Mouse (Mus musculus) cerebellum, postnatal 4 days (tissue): ENCODE measurements at regions not wholly inside any gene's neighbourhood (a gene's known extent, or its start where the extent isn't known, plus 50 kb on each side); places are given as distances from the start of the nearest gene placed in this dataset.

Source experiments
- DNase-seq, 2 experiments: peaks; one replicate each; pipeline ENCODE4 v3.0.0; 2022; ENCODE audit warnings: low spot score in 2 of 2, mixed read lengths in 1 of 2

DNA sequence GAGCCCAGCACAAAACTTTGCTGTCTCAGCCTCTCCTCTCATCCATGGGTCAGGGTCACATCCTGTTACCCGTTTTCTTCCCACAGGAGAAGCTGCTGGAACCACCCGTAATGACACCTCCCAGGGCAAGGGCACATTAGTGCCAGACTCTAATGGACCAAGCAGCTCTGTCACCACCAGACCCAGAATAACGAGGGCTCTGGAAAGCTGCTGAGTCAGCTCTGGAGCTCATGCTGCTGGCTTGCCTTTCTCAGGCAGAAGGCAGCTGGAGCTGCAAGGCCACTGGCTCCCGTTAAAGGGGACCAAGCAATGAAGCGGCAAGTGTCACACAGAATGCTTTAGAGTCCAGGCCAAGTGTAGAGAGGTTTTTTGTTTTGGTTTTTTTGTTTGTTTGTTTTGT, 268.9 kb downstream of the Ptpru start:
- DNase-seq, result no peak

DNA sequence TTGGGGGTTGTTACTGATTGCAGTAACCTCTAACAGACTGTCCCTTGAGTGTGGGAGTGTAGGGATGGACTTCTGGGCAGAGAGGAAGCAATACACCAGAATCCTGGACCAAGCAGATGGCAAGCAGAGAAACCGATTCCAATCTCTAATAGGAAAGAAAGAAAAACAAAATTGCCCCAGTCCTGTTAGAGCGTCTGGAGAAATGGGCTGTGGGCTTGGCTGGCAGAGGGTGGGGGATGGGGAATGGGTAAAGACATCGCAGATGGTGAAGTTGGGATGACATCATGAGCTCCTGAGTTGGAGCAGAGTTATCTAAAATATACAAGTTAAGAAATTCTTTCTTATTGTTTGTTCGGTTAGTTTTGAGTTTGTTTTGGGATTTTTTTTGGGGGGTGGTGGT, 260.5 kb downstream of the Ptpru start:
- no peak for DNase-seq

DNA sequence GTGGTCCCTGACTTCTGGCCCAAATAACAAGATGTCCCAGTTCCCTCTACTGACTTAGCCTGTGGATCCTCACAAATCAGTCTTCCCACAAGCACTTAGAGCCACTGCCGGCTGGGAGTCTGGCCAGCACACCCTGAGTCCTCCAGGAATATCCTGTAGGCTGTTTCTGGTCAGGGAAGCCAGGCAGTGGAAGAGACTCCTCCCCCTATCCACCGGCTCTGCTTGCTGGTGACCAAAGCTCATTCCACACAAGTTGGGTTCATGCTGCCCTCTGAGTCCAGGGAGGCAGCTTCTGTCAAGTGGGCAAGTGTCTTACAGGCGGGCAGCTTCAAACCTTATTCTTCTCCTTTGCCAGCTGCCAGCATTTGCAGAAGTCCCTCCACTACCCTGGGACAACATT, 252.1 kb downstream of the Ptpru start:
- no peak for DNase-seq

DNA sequence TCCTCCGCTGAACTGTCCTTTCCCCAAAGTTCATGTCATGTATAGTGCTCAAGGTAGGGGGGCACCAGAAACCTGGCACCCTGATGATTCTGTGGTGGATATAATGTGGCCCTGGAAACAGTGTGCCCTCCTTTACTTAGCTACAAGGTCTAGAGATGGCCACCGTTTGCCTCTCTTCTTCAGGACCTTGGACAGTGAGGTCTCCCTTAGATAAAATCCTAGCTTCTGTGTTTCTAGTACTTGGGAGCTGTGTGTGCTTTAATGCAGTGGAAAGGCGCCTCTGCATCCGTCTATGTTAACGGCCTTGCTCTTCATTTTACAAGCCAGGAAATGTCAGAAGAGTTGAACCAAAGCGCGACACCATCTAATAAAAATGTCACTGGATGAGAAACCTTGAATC, 250.6 kb downstream of the Ptpru start:
- no peak for DNase-seq

- DNase-seq, result no peak
Observed at GRCm38 (mm10) chr4:131590136-131590535, 248.0 kb downstream of the Ptpru start.

DNA sequence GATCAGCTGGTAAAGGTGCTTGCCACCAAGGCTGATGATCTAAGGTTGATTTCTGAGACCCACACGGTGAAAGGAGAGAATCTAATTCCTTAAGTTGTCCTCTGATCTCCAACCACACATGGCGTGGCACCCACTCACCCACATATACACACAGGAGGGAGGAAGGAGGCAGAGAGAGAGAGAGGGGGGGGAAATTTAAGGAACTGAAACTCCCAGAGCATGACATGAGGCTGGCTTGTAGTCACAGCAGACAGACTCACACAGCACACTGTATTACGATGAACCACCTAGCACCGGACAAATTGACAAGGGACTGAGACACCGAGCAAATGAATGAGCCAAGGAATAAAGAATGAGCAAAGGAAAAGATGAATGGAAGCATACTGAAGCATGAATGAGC, 246.6 kb downstream of the Ptpru start:
- no peak for DNase-seq

DNA sequence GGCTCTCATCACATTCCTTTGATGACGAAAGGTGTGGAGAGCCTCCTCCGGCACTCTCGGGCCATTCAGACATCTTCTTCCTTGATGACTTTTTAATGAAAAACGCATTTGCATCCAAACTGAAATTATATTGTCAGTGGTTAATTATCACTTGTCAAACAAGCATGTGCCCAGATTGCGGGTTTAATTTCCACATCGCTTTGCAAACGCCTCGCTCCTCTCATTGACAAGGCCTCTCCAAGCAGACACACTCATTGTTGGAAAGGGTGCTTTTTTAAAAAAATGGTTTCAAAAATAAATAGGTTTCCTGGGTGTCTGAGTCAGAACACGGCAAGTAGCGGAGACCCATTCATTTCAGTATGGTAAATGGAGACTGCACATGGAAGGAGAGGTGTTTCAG, 240.1 kb downstream of the Ptpru start:
- DNase-seq, result no peak

GRCm38 (mm10) chr4:131614434-131614833, 223.7 kb downstream of the Ptpru start:
- DNase-seq, result no peak

- DNase-seq, result peak in 1 of 2 experiments; percentile 65
Observed at GRCm38 (mm10) chr4:131615587-131615986, 222.5 kb downstream of the Ptpru start.

DNA sequence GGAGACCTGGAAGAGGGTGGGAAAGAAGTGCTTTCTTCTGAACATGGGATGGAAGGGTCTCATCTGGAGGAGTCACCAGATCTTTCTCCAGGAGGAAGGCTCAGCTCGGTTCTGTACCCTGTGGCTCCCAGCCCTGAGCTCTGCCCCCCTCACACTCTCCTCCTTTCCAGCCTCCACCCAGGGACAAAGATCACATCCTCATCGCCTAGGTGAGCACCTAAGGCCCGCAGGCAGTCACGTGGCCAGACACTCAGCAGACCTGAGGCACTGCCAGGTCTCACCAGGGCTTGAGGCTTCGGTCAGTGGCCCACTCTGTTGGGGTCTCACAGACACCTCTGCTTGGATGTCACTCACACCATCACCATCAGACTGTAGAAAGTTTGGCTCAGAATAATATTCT, 200.0 kb downstream of the Ptpru start:
- no peak for DNase-seq

DNA sequence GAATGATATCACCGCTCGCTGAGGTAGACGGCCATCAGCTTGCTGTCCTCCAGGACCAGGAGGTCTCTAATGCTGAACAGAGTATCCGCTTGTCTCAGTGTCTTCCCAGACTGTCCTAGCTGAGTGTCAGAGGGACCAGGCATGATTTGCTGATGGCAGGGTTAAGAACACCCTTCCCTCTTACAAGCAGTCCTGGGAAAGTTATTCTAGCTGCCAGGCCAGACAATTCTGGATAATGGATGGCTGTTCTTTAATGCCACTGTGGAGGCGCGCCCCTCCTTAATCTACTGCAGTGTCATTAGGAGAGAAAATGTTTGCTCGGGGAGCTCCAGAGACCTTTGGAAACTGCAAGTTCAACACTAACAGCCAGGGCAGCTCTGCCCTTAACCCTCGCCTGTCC, 182.1 kb downstream of the Ptpru start:
- no peak for DNase-seq

GRCm38 (mm10) chr4:131657922-131658321, 180.2 kb downstream of the Ptpru start:
- DNase-seq, result no peak

- no peak for DNase-seq
Observed at GRCm38 (mm10) chr4:131660931-131661330, 177.2 kb downstream of the Ptpru start.

GRCm38 (mm10) chr4:131671784-131672515, 166.1 kb downstream of the Ptpru start:
- no peak for DNase-seq

DNA sequence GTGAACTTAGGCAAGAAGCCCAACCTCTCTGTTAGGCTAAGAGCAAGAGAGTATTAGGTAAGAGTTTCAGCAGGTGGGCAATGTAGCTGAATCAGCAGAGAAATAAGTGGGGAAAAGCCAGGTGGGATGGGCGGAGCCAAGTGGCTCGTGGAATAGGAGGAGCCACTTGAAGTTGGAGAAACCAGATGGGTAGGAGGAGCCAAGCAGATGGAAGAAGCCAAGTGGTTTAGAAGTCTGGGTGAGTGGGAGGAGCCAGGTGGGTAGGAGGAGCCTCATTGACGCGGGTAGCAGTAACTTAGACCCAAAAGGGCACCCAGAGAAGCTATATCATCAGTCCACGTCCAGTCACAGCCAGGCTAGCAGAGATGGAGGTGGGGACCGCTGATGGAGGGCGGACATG, 160.1 kb downstream of the Ptpru start:
- no peak for DNase-seq

DNA sequence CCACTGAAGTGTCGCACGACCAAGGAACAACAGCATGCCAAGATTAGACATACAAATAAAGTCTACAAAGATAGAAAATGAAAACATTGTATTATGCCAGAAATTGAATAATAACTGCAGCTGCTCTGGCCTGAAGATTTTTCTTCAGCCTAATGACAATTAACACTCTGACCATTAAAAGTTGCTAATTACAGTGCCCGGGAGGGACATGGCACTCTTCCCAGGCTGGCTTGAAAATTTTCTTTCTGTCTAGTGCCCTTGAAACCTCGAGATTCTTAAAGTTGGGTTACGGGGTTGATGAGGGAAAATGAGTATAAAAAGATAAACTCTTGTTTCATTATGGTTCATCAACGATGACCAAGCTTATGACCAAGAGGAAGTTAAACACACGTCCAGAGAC, 154.9 kb downstream of the Ptpru start:
- no peak for DNase-seq

DNA sequence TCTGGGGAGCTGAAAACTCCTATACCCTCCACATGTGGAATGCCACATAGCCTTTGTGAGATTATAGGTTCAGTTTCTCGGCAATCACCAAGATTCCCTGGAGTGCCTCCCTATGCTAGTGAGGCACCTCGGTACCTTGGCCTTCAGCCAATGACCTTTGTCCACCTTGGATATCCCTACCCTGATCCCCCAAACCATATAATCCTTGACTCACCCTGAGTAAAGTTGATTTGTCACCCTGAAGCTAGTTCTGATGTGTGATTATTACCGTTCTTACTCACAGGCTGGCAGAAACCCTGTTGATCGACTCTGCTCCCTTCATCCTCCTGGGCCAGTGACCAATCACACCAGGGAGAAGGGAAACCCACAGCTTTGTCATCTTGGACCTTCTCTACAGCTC, 152.5 kb downstream of the Ptpru start:
- DNase-seq, result no peak

GRCm38 (mm10) chr4:131694232-131694631, 143.9 kb downstream of the Ptpru start:
- DNase-seq, result peak in 1 of 2 experiments; percentile 24

DNA sequence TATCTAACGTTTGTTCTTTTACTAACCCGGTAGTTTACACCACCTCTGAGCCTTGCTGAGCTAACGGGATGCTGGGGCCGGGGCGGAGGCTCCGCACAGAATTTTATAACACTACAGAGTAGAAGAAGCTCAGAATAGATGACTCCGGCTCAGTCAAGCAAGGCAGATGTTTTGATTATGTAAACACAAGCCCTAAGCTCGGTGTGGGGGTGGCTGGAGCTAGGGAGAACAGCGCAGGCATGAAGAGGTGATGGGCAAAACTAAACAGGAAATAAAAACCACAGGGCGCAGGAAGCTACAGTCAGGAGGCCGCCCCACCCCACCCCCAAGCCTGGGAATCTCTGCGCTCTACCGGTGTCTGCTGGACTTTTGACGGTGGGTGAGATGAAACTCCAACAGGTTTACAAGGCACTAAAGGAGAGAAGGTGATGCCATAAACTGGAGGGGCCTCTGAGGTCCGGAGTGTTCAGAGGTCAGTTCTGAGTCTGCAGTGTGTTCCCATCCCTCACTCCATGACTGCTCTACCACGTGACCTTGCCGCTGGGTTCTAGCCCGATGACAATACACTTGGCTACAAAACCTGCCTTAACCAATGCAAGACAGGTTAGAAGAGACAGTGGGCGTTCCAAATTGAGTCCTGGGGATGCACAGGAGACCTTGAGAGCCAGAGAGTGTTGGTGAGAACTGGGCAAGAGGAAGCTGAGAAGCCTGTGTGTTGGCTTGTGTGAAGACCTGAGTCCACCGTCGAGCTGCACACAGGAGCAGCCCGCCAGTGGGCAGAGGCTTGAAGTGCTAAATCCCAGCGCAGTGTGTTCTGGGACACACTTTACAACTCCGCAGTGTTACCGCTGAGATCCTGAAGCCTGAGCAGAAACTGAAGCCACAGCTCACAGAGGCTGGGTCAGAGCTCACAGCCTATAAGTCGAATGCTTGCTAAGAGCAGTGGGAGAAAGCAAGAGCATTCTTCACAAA, 141.9 kb downstream of the Ptpru start:
- no peak for DNase-seq
